Mouse (Mus musculus) neural tube, embryonic 12.5 days (tissue): ENCODE results near the gene Mlip. TPM values are rescaled to one million over a fixed set of nuclear protein-coding genes. Genes with fewer than 3 reads are reported as not detected.

Experiments used
- ATAC-seq: fragments of 200-750 bp; cut with Nextera tagmentation; 2 replicates; pipeline ENCODE4 v1.8.0; 2017; ENCODE audit warnings: low read depth, mild to moderate bottlenecking, moderate TSS enrichment, moderate library complexity; ENCODE audit not compliant: low FRiP score
- H3K27ac ChIP-seq: fragments of 300-500 bp; sonication (generic); 2 replicates; pipeline ENCODE4 v1.5.1; 2016
- H3K27me3 ChIP-seq: fragments of 300-500 bp; sonication (generic); replicated peaks from 2 replicates; pipeline ENCODE4 v1.6.1; 2016; ENCODE audit warnings: mild to moderate bottlenecking
- H3K36me3 ChIP-seq: fragments of 300-500 bp; sonication (generic); 2 replicates; pipeline ENCODE4 v1.6.1; 2016; ENCODE audit warnings: mild to moderate bottlenecking
- H3K4me1 ChIP-seq: fragments of 300-500 bp; sonication (generic); 2 replicates; pipeline ENCODE4 v1.6.1; 2016
- H3K4me2 ChIP-seq: fragments of 300-500 bp; sonication (generic); replicated peaks from 2 replicates; pipeline ENCODE4 v1.6.1; 2016; ENCODE audit warnings: mild to moderate bottlenecking
- H3K4me3 ChIP-seq: fragments of 300-500 bp; sonication (generic); 2 replicates; pipeline ENCODE4 v1.5.1; 2016
- H3K9ac ChIP-seq: fragments of 300-500 bp; sonication (generic); 2 replicates; pipeline ENCODE4 v1.6.1; 2016; ENCODE audit warnings: mild to moderate bottlenecking
- H3K9me3 ChIP-seq: fragments of 300-500 bp; sonication (generic); 2 replicates; pipeline ENCODE4 v1.6.1; 2016; ENCODE audit warnings: mild to moderate bottlenecking
- WGBS: fragments of 180-500 bp; shearing (Covaris S2); methylation state at CpG from one replicate; pipeline ENCODE4 v1.1.7; 2016; 5-methylcytosine and 5-hydroxymethylcytosine counted together
- polyA plus RNA-seq: library from polyadenylated mRNA; unstranded; fragments of >200 nt; fragmentation: Nextera tagmentation; extraction: Ambion mirVana; gene quantifications from 2 replicates; pipeline ENCODE4 v1.2.1, GENCODE M21; 2016

Mlip gene
- polyA plus RNA-seq, 1 experiment from 2014 or later: 0.09 TPM

GRCm38 (mm10) chr9:77340159-77340862, 12.5 kb downstream of the Mlip start:
- no peak overlapping the region for H3K4me3 ChIP-seq
- no peak overlapping the region for H3K27ac ChIP-seq

DNA sequence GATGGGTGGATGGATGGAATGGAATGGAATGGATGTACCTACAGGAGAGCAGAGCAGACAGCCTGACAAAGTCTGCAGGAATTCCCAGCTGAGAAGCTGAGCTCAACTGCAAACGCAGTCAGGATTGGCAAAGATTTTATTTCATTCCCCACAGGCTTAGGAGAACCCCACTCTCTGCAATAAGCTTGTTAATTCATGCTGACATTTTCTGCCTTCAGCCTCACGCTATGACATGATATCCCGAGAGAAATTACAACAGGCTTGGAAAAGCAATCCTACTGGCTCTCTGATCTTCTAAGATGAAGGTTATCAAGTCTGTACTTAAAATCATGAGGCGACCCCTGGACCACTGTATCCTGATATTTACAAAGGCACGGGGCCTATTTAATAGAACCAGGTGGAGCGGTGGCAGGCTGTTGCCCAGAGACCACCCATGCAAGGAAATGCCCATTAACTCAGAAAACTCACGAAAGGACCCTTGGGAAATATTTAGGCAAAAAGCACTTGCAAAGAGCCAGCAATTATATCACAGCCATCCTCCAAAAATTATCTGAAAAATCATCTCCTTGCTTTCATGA, 13.1 kb downstream of the Mlip start:
- 71% methylated on average over 7 of the region's 7 CpGs for WGBS
- ATAC-seq: no peak
- Histone ChIP-seq H3K27ac (no peak overlapping the region), H3K9ac (no peak overlapping the region), H3K4me2 (peak overlapping the region; percentile 1; the same call in 1 of the 2 replicates), H3K4me3 (no peak overlapping the region), H3K27me3 (no peaks in the 10 kb centered on the region), H3K9me3 (no peaks in the 10 kb centered on the region), H3K36me3 (no peaks in the 10 kb centered on the region), H3K4me1 (no peaks in the 10 kb centered on the region; the same call in 1 of the 2 replicates)

More at GRCm38 (mm10) chr9:77340159-77340862, 12.5 kb downstream of the Mlip start:
- ATAC-seq: no peak
- Histone ChIP-seq H3K9me3 (no peaks in the 10 kb centered on the region), H3K4me2 (peak overlapping the region; percentile 1; the same call in 1 of the 2 replicates), H3K4me1 (no peaks in the 10 kb centered on the region; the same call in 1 of the 2 replicates), H3K36me3 (no peaks in the 10 kb centered on the region), H3K9ac (no peak overlapping the region), H3K27me3 (no peaks in the 10 kb centered on the region)
- WGBS: 56% methylated on average over 18 of the region's 18 CpGs

GRCm38 (mm10) chr9:77335370-77335769, 17.4 kb downstream of the Mlip start:
- H3K4me1 ChIP-seq: no peaks in the 10 kb centered on the region; the same call in 1 of the 2 replicates
- H3K4me3 ChIP-seq: no peak overlapping the region
- ATAC-seq: no peak
- H3K36me3 ChIP-seq: no peaks in the 10 kb centered on the region
- no peak overlapping the region for H3K9ac ChIP-seq
- H3K9me3 ChIP-seq: no peaks in the 10 kb centered on the region
- no peak overlapping the region for H3K27ac ChIP-seq
- no peak overlapping the region for H3K4me2 ChIP-seq
- no peaks in the 10 kb centered on the region for H3K27me3 ChIP-seq
- 79% methylated on average over 3 of the region's 3 CpGs for WGBS

GRCm38 (mm10) chr9:77318346-77318745, 34.4 kb downstream of the Mlip start:
- H3K9ac ChIP-seq: no peak overlapping the region
- ATAC-seq: no peak
- no peaks in the 10 kb centered on the region for H3K4me1 ChIP-seq
- no peaks in the 10 kb centered on the region for H3K36me3 ChIP-seq
- no peaks in the 10 kb centered on the region for H3K27me3 ChIP-seq
- no peak overlapping the region for H3K4me2 ChIP-seq
- H3K9me3 ChIP-seq: no peaks in the 10 kb centered on the region
- WGBS: 88% methylated on average over 3 of the region's 3 CpGs
- no peak overlapping the region for H3K27ac ChIP-seq
- H3K4me3 ChIP-seq: no peak overlapping the region

- WGBS: 88% methylated on average over 6 of the region's 6 CpGs
- no peaks in the 10 kb centered on the region for H3K27me3 ChIP-seq
- ATAC-seq: no peak
- H3K9ac ChIP-seq: no peak overlapping the region
- no peak overlapping the region for H3K27ac ChIP-seq
- no peak overlapping the region for H3K4me3 ChIP-seq
- no peaks in the 10 kb centered on the region for H3K9me3 ChIP-seq
- no peak overlapping the region for H3K4me2 ChIP-seq
- H3K36me3 ChIP-seq: no peaks in the 10 kb centered on the region
- H3K4me1 ChIP-seq: no peaks in the 10 kb centered on the region
Observed at GRCm38 (mm10) chr9:77310548-77310947, 42.2 kb downstream of the Mlip start.

GRCm38 (mm10) chr9:77305417-77305816, 47.4 kb downstream of the Mlip start:
- Histone ChIP-seq H3K27ac (no peak overlapping the region), H3K4me3 (no peak overlapping the region), H3K4me2 (no peak overlapping the region), H3K9me3 (no peaks in the 10 kb centered on the region), H3K9ac (no peak overlapping the region), H3K27me3 (no peaks in the 10 kb centered on the region), H3K4me1 (no peaks in the 10 kb centered on the region), H3K36me3 (no peaks in the 10 kb centered on the region)
- no peak for ATAC-seq
- WGBS: 89% methylated on average over 2 of the region's 2 CpGs

DNA sequence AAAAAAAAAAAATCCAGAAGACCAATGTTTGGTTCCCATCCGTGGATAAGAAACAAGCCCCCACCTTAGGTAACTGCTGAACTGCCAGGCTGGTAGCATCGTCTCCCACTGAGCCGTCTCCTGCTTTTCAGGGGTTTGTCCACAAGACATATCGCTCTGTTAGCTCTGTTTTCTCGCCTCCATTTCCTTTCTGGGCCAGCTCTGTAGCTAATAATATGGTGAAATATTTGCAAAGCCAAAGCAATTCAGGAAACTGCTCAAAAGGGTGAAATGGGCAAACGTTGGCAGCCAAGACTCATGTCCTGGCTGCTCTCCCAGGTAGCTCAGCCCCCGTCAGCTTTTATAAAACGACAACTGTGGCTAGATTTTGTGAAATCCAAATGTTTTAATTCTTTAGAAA, 50.4 kb downstream of the Mlip start:
- no peak overlapping the region for H3K9ac ChIP-seq
- H3K4me2 ChIP-seq: no peak overlapping the region
- no peaks in the 10 kb centered on the region for H3K4me1 ChIP-seq
- no peaks in the 10 kb centered on the region for H3K27me3 ChIP-seq
- 87% methylated on average over 8 of the region's 8 CpGs for WGBS
- H3K36me3 ChIP-seq: no peaks in the 10 kb centered on the region
- H3K4me3 ChIP-seq: no peak overlapping the region
- no peak for ATAC-seq
- no peak overlapping the region for H3K27ac ChIP-seq
- no peaks in the 10 kb centered on the region for H3K9me3 ChIP-seq

- ATAC-seq: no peak
- Histone ChIP-seq H3K4me1 (no peaks in the 10 kb centered on the region), H3K27ac (no peak overlapping the region), H3K36me3 (no peaks in the 10 kb centered on the region), H3K27me3 (no peaks in the 10 kb centered on the region), H3K9me3 (no peaks in the 10 kb centered on the region), H3K4me3 (no peak overlapping the region), H3K4me2 (no peak overlapping the region), H3K9ac (no peak overlapping the region)
- WGBS: 94% methylated on average over 5 of the region's 5 CpGs
Observed at GRCm38 (mm10) chr9:77287958-77288357, 64.8 kb downstream of the Mlip start.

DNA sequence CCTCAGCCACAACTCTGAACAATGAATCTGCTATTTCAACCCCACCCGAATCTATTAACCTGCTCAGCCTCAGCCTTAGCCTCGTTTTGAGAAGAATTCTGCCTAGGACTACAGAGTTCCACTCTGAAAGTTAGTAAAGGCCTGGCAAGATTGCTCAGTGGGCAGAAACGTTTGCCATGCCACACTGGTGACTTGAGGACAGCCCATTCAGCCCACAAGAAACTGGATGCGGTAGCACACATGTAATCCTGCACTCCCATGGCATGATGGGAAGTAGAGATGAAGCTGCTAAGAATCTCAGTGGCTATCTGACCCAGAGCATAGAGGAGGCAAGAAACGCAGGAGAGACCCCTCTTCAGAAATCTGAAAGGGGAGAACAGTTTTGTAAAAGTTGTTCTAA, 73.4 kb downstream of the Mlip start:
- WGBS: 76% methylated on average over 5 of the region's 5 CpGs
- H3K4me3 ChIP-seq: no peak overlapping the region
- no peaks in the 10 kb centered on the region for H3K36me3 ChIP-seq
- H3K4me2 ChIP-seq: no peak overlapping the region
- no peaks in the 10 kb centered on the region for H3K9me3 ChIP-seq
- H3K4me1 ChIP-seq: no peaks in the 10 kb centered on the region
- H3K27me3 ChIP-seq: no peaks in the 10 kb centered on the region
- no peak for ATAC-seq
- H3K9ac ChIP-seq: no peak overlapping the region
- H3K27ac ChIP-seq: no peak overlapping the region

DNA sequence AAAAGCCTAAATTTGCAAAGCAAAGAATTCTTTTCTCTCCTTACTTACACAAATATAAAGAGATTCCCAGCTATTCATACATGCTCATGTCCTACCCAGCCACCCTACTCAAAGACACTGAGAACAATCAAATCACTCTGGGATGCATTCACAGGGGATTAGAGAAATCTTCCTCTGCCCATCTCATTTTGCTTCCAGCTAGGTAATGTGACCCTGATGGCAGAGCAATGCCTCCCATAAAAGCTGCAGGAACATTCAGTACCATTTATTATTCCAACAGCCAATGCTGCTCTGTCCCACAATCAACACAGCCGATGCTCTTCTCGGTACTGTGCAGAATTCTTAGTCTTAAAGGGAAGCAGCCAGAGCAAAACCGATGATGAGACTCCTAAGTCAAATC, 74.7 kb downstream of the Mlip start:
- no peak overlapping the region for H3K4me3 ChIP-seq
- no peaks in the 10 kb centered on the region for H3K9me3 ChIP-seq
- no peaks in the 10 kb centered on the region for H3K27me3 ChIP-seq
- no peak for ATAC-seq
- H3K9ac ChIP-seq: no peak overlapping the region
- WGBS: 59% methylated on average over 3 of the region's 3 CpGs
- no peaks in the 10 kb centered on the region for H3K4me1 ChIP-seq
- H3K4me2 ChIP-seq: no peak overlapping the region
- no peaks in the 10 kb centered on the region for H3K36me3 ChIP-seq
- H3K27ac ChIP-seq: no peak overlapping the region

DNA sequence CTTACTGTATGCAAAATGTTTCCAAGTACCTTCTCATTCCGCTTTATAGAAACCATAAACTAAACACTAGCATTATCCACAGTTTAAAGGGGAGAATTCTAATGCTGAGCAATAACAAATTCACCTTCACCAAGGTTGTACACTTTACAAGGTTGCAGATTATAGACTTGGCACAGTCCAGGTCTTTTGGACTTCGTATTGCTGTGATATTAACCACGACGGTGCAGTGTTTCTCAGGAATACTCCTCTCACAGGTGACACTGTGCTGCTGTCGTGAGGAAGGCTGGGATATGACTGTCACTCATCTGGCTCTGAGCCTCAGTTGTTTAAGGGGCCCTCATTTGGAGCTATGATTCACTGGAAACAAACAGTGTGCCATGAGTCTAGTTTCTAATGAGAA, 75.5 kb downstream of the Mlip start:
- H3K4me1 ChIP-seq: no peaks in the 10 kb centered on the region
- H3K4me3 ChIP-seq: no peak overlapping the region
- no peak overlapping the region for H3K9ac ChIP-seq
- no peak for ATAC-seq
- no peaks in the 10 kb centered on the region for H3K27me3 ChIP-seq
- H3K9me3 ChIP-seq: no peaks in the 10 kb centered on the region
- H3K36me3 ChIP-seq: no peaks in the 10 kb centered on the region
- WGBS: 83% methylated on average over 5 of the region's 5 CpGs
- no peak overlapping the region for H3K4me2 ChIP-seq
- no peak overlapping the region for H3K27ac ChIP-seq

DNA sequence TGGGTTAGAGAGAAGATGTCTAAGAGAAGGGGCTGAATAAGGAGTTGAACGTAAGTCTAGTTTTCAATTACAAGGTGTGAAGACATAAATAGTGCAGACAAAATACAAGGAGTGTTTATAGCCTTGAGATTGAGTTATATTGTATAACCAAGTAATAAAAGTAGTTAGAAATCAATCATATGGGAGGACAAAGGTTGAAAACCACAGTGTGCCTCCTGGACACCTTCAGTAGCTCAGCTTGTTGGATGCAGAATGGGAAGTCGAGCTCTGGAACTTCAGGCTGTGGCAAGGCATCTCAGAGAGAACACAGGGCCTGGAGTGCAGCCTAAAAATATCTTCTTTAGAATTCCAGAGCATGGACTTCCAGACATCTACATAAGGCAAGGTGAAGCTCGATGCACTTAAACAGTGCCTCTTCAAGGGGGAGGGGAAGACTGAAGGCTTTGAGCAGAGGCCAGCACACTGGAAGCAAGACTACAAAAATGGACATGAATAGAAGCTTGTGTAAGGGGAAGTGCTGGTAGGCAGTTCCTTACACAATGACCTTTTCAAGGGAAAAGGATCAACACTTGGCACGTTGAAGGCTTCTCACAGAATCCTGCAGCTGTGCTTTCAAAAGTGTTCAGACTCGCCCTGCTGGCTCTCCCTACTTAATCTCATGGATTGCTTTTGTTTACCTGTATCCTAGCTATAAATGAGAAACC, 76.2 kb downstream of the Mlip start:
- Histone ChIP-seq H3K27me3 (no peaks in the 10 kb centered on the region), H3K36me3 (no peaks in the 10 kb centered on the region), H3K4me2 (no peak overlapping the region), H3K4me3 (no peak overlapping the region), H3K4me1 (no peaks in the 10 kb centered on the region), H3K27ac (no peak overlapping the region), H3K9me3 (no peaks in the 10 kb centered on the region), H3K9ac (no peak overlapping the region)
- no peak for ATAC-seq
- 62% methylated on average over 5 of the region's 5 CpGs for WGBS
